ENCODE assay signal across 26 mouse cellular contexts in the genomic region with DNA sequence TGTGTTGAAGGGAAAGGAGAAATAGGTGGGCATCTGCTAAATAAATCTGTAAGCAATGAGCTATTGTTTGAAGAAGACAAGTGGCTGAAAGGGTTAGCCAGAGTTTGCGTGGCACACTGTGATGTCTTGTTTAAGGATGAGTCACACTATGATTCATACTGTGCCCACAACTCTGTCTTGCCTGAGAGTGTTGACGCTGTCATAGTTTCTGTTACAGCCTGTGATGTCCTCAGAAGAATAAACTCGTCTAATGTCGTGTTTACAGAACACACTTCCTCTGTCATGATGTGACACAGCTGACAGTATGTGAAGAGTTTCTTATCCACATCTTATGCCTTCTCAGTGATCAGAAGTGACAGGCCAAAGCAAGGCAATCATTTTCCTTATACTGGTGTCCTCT.
DNase-seq lines count a peak whose midpoint lies in the region; ATAC-seq lines count a peak whose summit lies in the region.
"Had no signal": no experiment of that assay in that cellular context is flagged by ENCODE, and none has a peak within 500 bp of the region (broad histone marks: within the 10 kb centered on the region; RNA-seq: fewer than 3 reads in every experiment).

No protein-coding gene starts in this region.

- no peaks in the 10 kb centered on the region for H3K27me3 ChIP-seq in hindbrain, embryonic 13.5 days
- H3K27me3 ChIP-seq: heart, embryonic 15.5 days; intestine, embryonic 15.5 days; midbrain, embryonic 15.5 days had no signal

- no peaks in the 10 kb centered on the region for H3K36me3 ChIP-seq in hindbrain, embryonic 13.5 days
- H3K36me3 ChIP-seq: heart, embryonic 10.5 days; heart, embryonic 15.5 days; intestine, embryonic 15.5 days; midbrain, embryonic 10.5 days; midbrain, embryonic 15.5 days had no signal

- ATAC-seq in hindbrain, embryonic 13.5 days (ENCODE audit: low FRiP score) = no peak
- ATAC-seq: forebrain, embryonic 14.5 days; hindbrain, postnatal 0 days; intestine, embryonic 15.5 days; midbrain, embryonic 15.5 days had no signal

- no peak overlapping the region for H3K4me2 ChIP-seq in hindbrain, embryonic 13.5 days
- H3K4me2 ChIP-seq: heart, embryonic 15.5 days; intestine, embryonic 15.5 days; midbrain, embryonic 15.5 days had no signal

- H3K4me3 ChIP-seq in hindbrain, embryonic 13.5 days = no peak overlapping the region
- H3K4me3 ChIP-seq: heart, embryonic 10.5 days; heart, embryonic 15.5 days; intestine, embryonic 15.5 days; midbrain, embryonic 10.5 days; midbrain, embryonic 15.5 days had no signal

- peak; percentile 11 for DNase-seq in adrenal gland, adult 2 months
- DNase-seq in adrenal gland, adult 8-10 months = no peak
- peak; percentile 6 to 9 for DNase-seq in left cerebral cortex, adult 18-20 months (ENCODE audit: low spot score in 2 of 2)
- DNase-seq in left cerebral cortex, adult 8-10 months (ENCODE audit: low spot score in 2 of 2) = no peak
- DNase-seq in lung, postnatal 10 days = peak; percentile 11
- no peak for DNase-seq in lung, postnatal 36 days
- DNase-seq in Muller cell, postnatal 12 days (ENCODE audit: inconsistent ontology term) = peak; percentile 64
- DNase-seq: cerebellum, adult 11 months; cerebellum, adult 9-10 months; cerebellum, postnatal 36 days; gastrocnemius, postnatal 10 days; kidney, adult 2 months; kidney, postnatal 36 days; layer of hippocampus, postnatal 36 days; liver; thymus, postnatal 14 days had no signal

- no peak overlapping the region for H3K9ac ChIP-seq in hindbrain, embryonic 13.5 days
- H3K9ac ChIP-seq: heart, embryonic 15.5 days; intestine, embryonic 15.5 days; liver, embryonic 14.5 days; midbrain, embryonic 15.5 days had no signal

- H3K4me1 ChIP-seq in hindbrain, embryonic 13.5 days (replicated peaks) = no peaks in the 10 kb centered on the region
- H3K4me1 ChIP-seq: heart, embryonic 10.5 days; heart, embryonic 15.5 days; intestine, embryonic 15.5 days; midbrain, embryonic 10.5 days; midbrain, embryonic 15.5 days had no signal

- WGBS in hindbrain, embryonic 13.5 days = 85% methylated on average over 4 of the region's 4 CpGs

- H3K9me3 ChIP-seq in hindbrain, embryonic 13.5 days = no peaks in the 10 kb centered on the region
- H3K9me3 ChIP-seq: heart, embryonic 15.5 days; intestine, embryonic 15.5 days; midbrain, embryonic 15.5 days had no signal

- H3K27ac ChIP-seq in hindbrain, embryonic 13.5 days = no peak overlapping the region
- H3K27ac ChIP-seq: heart, embryonic 10.5 days; heart, embryonic 15.5 days; hindbrain, postnatal 0 days; intestine, embryonic 15.5 days; liver, embryonic 14.5 days; macrophage; midbrain, embryonic 10.5 days; midbrain, embryonic 15.5 days had no signal

Comparison
In these comparisons a context has a peak if more than half of its experiments do, and no peak if none do; other contexts are left out.
1. DNase-seq: peak in adrenal gland, adult 2 months (single experiment), left cerebral cortex, adult 18-20 months (2 of 2), lung, postnatal 10 days (single experiment) and Muller cell, postnatal 12 days (single experiment); none in adrenal gland, adult 8-10 months (single experiment), left cerebral cortex, adult 8-10 months (0 of 2) and lung, postnatal 36 days (single experiment).